Mouse (Mus musculus) urinary bladder, adult 2 months (tissue): ENCODE results near the gene Twf1. TPM values are rescaled to one million over a fixed set of nuclear protein-coding genes. Genes with fewer than 3 reads are reported as not detected.

Experiments used
- DNase-seq: peaks from one replicate; pipeline ENCODE4 v3.0.0; 2022; ENCODE audit warnings: low spot score
- polyA plus RNA-seq: library from polyadenylated mRNA; depleted of rRNA; stranded (reverse); fragments of >200 nt; gene quantifications from 2 replicates; pipeline ENCODE4 v1.2.3, GENCODE M21; 2012; rRNA removed

Gene Twf1
- polyA plus RNA-seq, result 83.6 and 92.9 TPM in 2 replicates

DNA sequence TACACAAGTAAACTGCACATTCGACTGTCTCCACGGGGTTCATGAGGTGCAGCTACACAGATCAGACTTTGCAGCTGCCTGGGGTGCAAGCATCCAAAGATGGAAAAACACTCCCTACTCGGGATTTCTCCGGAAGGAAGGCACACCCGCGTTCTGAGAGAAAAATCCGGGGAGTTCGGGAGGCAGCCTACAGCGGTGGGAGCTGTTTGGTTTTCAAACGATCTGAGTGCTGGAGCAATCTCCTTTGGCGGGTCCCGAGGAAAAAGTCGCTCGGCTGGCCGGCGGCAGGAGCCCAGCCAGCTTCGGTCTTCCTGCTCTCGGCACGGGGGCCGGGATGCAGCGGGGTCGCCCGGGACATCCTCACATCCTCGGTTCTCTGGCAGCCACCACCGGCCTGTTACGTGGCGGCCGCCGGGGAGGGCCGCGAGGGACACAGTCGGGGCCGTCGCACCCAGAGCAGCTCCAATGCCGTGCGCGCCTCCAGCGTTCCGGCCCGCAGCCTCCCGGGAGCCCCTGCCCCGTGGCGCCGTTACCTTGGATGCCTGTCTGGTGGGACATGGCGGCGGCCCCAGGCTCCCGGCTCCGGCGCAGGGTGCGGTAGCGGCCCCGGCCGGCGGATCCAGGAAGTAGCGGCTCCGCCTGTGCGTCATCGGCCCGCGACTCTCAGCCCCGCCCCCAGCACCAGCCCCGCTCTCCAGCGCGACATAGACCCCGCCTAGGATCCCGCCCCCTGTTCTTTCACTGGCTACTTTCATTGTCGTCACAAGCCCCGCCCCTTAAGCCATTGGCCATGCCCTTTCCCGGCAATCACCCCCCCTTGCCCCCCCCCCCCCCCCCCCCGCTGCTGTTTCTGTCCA lies at the start of gene Twf1:
Twf1 (minus strand) TSS at position 671 of the 857 bp plus-strand sequence.
- DNase-seq, result peak; percentile 96

DNA sequence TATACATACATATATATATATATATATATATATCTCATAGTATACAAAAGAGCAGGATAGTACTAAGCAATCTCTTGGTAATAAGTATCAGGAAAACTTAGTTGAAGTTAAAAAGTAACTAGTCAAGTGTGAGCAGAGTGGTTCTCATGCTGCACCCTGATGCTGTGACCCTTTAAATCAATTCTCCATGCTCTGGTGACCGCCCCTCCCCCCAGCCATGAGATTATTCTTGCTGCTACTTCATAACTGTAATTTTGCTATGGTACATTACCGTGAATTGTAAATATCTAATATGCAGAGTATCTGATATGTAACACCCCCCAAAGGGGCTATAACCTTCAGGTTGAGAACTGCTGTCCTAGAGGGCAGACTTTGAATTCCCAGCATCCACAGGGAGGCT lies 49.4 kb upstream of the Twf1 start:
- no peak for DNase-seq

GRCm38 (mm10) chr15:94638207-94638606 lies 48.5 kb upstream of the Twf1 start:
- DNase-seq, result no peak

- no peak for DNase-seq
These were observed 44.8 kb upstream of the Twf1 start for GRCm38 (mm10) chr15:94634524-94634923.

DNA sequence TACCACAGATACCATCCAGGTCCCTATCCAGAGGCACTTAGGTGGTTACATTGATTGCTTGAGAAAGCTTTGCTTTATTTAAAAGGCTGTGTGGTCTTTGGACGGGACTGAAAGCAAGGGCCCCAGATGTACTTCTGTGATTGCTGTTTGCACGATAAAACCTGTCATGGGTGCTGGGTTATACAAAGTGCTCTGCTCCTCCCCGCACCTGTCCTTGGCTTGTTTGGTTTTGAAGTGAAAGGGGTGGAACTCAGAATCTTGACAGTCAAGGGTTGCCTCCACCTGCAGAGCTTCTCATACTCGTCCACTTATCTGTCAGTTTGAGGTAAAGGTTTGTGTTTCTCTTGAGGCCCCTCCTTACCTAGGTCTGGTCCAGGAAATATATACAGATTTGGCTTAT lies 40.9 kb upstream of the Twf1 start:
- DNase-seq, result no peak

GRCm38 (mm10) chr15:94628830-94629601 lies 39.3 kb upstream of the Twf1 start, which contains the start of gene Tmem117:
Tmem117 (plus strand) TSS chr15:94629232.
- peak; percentile 48 for DNase-seq

DNA sequence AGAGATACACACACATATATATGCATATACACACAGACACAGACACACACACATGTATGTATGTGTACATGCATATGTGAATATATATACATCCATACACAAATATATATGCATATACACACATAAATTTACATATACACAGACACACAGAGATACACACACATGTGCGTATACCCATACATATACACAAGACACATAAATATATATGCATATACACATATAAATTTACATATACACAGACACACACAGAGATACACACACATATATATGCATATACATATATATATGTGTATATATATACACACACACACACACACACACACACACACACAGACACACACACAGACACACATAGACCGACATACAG lies 38.8 kb upstream of the Twf1 start:
- no peak for DNase-seq

DNA sequence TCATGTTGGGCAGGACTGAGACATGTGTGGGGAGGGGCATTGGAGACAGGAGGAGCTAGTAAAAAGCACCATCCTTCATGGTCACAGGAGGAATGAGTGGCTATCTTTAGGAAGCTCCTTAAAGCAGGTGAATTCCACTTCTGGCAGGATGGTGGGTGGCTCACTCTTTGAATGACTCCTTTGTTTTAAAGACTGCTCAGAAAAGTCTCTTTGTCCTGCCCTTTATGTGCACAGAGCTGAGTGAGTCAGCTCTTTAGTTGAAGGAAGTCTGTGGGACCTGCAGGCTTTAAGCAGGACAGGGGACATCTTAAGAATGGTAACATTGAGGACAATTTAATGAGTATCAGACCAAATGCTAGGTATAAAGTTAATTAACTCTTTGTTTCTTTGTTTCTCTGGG lies 31.2 kb upstream of the Twf1 start:
- DNase-seq, result no peak

- no peak for DNase-seq
These were observed 26.3 kb upstream of the Twf1 start for GRCm38 (mm10) chr15:94616036-94616435.

DNA sequence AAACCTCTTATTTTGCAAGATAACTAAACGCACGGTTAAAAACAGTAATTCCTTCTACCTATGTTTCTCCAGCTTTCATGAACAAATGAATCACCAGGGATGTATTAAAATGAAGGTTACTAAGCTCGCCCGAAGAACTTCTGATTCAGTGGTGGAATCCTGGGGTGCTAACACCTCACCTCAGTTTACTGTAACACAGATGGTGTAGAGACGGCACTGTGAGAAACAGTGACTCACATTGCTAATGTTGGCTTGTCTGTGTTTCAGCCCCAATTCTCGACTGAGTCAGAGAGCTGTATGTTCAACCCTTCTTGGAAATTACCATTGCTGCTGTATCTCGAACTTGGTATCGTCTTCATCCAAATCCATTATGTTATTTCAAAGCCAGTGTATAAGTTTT lies 18.1 kb upstream of the Twf1 start:
- no peak for DNase-seq

- no peak for DNase-seq
These were observed 12.8 kb upstream of the Twf1 start for GRCm38 (mm10) chr15:94602441-94602840.

DNA sequence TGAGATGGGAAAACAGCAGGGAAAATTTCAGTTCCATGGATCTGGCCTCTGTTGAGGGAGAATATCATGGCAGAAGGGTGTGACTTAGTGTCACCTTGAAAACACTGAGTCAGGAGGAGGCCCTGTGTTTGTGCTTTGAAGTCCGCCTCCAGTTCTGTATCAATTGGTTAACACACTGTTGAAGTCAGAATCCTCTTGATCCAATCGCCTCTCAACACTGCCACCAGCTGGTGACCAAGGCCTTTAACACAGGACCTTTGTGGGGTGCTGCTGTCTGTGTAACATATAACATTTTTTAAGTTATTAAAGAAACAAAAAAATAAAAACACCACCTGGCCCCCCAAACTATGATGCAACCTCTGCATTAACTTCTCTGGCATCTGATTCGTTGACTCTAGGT lies 11.7 kb upstream of the Twf1 start:
- no peak for DNase-seq

GRCm38 (mm10) chr15:94600145-94600707 lies 10.5 kb upstream of the Twf1 start:
- no peak for DNase-seq

DNA sequence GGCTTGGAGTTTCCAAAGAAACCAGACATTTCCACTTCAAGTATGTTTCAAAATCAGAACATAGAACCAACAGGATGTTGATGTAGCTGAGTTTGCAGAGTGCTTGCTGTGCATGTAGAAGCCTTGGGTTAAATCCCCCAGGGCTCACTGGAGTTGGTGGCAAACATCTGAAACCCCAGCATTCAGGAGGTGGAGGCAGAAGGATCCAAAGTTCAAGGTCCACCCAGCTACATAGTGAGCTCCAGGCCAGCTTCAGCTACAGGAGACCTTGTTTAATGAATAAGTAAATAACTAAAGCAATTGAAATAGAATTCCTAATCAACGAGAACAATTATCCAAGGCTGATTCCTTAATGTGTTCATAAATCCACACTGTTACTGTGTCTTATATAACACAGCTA lies 3.9 kb upstream of the Twf1 start:
- no peak for DNase-seq

GRCm38 (mm10) chr15:94591356-94591755 lies 1.7 kb upstream of the Twf1 start:
- no peak for DNase-seq

- no peak for DNase-seq
These were observed 394 bp upstream of the Twf1 start for GRCm38 (mm10) chr15:94590083-94590482.

DNA sequence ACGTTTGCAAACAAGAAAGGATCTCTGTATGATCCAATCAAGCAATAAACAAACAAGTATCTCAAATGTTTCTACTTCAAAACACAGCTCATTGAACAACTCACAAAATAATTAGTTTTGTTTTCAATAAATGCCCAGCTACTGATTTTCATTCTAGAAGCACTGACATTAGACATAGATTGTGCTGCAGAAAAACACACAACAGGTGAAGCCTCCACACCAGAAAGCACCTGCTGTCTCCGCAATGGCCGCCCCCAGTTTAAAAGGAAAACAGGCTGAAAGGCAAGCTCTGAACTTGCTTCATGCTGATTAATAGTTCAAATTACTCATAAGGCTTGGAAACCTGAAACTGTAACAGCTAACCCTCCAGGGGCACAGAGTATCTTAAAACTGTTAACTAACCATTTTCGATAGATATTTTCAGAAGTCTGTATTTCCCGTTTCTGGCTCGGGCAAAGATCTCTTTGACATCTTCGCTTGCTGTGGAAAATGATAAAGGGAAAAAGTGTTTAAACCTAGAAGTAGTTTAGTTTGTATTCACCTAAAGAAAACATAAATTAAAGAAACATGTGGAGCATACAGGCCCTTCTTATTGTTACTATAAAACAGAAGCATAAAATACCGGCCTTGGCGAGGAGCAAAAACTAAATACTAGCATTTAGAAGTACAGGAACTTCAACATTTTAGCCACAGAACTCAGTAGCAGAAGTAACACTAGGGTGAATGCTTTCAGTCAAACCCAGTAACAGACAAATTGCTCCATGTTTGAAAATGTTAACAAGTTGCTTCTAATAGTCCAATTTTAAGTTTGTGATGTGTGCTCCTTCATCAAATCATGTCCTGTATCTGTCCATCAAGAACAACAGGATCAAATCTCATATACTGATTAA lies 1.6 kb downstream of the Twf1 start:
- DNase-seq, result no peak

DNA sequence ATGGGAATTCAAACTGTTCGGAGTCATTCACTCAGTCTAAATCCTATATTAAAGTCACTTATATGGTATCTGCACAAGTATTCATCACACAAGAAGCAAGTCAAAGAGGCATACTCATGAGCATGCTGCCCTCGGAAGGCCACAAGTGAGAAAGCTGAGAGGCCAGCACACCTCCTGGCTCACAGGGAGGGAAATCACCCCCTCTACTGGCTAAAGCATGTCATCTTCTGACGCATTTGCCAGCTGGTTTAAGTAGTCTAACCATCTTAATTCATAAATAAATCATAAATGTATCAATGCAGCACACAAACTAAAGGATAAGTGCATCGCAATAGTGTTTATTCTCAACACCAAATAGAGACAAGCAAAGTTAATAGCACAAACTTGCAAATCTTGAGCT lies 5.0 kb downstream of the Twf1 start:
- no peak for DNase-seq

DNA sequence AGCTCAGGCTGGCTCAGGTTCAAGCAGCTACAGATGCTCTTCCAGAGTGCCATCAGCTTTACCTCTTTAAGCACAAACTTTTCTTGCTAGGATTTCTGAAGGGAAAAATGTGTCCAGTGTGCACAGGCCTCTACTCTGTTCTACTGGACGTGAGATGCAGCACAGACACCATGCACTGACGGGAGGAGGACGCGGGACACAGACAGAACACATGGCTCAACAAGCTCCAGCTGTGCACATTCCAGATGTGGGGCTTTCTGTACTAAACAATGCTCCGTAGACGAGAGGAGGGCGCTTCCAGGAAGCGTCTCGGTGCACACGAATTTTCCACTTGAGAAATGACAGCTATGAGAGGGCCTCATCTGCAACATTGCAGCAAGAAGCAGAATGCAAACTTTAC lies 6.5 kb downstream of the Twf1 start:
- no peak for DNase-seq

DNA sequence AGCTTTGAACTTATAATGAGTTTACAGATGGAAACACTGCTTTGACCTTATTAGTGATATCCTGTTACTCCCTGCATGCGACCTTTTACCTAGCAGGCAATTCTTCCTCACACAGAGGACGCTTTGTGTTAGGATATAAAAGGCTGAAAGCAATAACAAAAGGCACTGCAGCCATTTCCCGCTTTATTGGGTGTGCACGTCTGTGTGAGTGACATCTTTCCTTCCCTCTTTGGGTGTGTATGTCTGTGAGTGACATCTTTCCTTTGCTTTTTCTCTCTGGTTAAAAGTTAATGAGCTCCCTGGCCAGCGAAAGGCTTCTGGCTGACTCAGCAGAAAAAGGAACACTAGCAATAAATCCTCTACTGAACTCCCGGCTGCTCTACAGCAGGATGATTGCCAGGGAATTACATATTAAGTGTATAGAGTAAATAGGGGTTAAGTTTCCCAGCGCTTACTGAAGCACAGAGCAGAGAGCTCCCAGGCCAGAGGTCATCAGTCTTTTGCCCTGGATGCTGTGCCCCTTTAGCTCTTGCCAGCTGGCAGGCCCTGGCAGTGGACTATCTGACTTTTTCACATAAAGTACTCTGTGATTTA lies 7.6 kb downstream of the Twf1 start:
- no peak for DNase-seq

DNA sequence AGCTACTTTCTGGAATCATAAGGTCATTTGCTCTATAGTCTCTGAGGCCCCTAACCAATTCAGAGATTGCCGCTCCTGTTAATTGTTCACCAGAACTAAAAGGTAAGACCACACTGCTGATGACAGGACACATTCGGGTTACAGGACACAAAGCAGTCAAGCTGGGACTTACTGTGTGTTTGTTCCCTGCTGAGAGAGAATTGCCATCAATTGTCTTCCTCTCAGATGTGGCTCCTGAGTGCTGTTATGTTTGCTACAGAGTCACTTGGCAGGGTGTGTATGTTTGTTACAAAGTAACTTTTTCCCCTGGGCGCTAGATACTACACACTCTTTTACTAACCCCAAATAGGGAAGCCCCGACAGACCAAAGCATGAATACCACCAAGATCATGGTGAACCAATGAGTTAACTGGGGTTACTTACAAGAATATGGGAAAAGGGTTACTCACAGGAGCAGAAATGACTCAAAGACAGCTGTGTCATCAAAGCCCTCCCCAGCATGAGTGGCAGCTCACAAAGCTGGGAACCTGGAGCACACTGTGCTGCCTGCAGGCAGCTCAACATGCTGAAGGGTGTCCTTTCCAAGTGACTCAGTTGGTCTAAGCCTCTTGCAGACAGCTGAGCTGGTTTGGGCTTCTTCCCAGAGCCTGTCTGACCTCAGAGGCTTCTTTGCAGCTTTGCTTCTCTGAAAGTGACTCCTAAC lies 15.0 kb downstream of the Twf1 start:
- DNase-seq, result no peak
